Mouse (Mus musculus): ENCODE measurements at regions not wholly inside any gene's neighbourhood (a gene's known extent, or its start where the extent isn't known, plus 50 kb on each side); places are given as distances from the start of the nearest gene placed in this dataset.

DNA sequence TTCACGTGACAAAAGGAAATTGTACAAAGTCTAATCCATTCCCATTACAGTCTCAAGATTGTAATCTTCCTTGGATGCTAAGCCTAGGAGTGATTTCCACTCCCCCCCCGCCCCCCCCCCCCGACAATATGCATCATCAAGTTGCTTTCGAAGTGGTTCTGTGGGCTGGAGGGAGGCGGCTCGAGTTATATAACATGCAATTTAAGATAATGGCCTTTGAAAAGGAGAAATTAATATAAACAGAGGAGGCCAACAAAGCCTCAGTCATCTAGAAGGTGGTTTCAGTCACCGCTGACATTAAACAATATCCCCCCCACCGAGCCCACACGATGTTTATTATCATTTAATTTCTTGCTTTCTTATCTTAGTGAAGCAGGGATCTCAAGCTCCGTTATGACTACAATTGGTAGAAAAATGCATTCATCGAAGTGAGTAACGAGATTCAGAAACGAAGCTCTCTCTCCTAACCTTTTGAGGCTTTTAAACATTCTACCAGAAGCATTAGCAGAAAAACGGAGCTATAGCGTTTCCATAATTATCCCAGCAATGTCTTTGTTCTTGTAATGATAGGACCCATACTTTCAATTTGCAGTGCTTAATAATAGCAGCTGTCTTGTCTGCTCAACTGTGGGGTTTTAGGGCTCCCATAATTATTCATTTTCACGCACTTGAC lies 339.1 kb downstream of the Btg1 start:
- DNase-seq, result no peak

DNA sequence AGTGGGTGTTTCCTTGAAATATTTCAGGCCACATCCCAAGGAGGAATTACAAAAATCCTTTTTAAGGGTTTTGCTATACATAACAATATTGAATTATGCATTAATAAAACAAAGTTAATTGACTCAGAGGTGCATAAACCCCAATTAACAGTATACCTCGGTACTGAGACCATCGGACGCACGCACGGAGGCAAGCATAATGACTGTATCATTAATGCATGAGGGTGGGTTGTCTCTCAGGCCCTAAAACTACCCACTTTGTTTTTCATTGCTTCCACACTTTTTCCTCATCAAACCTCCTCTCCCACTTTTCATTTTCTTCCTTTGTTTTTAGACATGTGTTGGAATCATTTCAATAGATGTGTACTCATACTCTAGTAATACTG lies 339.6 kb downstream of the Btg1 start:
- no peak for DNase-seq

DNA sequence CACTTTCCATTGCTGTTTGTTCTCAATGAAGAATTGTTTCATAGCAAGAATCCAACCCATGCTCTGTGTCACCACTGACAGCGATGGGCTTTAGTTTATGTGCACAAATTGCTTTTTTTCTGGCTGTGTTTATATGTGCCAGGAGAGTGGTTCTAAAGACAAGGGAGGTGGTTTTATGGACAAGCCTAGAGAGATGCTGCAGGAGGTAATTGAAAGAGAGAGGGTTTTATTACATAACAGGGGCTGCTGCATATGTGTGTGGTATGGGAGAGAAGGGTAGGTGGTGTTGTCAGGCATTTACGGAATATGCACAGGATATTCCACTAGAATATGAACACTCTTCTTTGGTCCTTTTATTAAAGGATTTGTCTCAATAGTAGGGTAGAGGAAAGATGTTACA lies 340.2 kb downstream of the Btg1 start:
- no peak for DNase-seq

DNA sequence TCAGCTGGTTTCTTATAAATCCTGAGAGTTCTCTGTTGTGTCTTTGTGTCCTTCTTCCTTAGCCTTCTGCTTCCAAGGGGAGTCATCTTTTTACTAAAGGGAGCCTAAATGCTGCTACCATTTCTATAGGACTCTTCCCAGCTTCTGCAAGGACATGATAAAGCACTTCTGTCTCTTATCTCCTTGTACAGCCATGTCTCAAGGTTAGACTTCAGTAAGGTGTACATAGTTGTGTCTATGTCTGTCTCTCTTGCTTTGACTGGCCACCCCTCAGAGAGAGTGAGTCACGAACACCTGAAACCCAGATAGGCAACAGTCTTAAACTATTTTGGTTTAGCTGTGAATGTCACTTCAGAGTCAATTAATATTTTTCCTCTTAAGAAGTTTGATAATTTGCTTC lies 353.0 kb downstream of the Btg1 start:
- no peak for DNase-seq

DNA sequence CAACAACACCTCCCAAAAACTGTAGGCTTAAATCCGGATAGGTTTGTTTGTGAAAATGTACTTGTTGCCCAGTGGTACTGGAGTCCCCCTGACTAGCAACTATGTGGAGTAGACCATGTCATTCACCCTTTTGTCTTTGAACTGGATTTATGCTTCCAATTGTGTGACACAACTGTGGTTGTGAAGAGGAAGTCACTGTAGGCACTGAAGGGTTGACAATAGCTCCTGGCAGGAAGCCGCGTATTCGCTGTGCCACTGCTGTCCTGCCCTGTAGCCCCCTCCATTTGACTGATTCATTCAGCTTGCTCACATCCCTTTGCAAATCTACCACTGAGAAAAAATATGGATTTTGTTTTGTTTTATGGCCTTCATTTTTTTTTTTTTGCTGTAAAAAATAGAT lies 353.9 kb downstream of the Btg1 start:
- no peak for DNase-seq

DNA sequence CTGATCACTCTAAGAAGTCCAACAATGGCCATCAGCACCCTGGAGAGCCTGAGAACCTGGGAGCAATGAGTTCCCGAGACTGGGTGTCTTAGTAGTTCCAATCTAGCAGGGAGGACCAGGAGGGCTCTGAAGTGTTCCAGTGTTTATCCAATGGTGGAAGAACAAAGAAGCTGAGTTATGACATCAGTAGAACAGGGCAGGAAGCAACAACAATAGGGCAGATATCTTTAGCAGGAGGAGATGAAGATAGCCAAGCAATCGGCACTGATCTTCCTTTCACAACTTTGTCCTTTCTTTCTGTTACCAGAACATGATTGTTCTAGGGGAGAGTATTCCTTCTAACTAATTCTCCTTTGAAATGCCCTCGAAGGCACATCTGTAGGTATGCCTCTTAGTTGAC lies 355.0 kb downstream of the Btg1 start:
- DNase-seq, result no peak

DNA sequence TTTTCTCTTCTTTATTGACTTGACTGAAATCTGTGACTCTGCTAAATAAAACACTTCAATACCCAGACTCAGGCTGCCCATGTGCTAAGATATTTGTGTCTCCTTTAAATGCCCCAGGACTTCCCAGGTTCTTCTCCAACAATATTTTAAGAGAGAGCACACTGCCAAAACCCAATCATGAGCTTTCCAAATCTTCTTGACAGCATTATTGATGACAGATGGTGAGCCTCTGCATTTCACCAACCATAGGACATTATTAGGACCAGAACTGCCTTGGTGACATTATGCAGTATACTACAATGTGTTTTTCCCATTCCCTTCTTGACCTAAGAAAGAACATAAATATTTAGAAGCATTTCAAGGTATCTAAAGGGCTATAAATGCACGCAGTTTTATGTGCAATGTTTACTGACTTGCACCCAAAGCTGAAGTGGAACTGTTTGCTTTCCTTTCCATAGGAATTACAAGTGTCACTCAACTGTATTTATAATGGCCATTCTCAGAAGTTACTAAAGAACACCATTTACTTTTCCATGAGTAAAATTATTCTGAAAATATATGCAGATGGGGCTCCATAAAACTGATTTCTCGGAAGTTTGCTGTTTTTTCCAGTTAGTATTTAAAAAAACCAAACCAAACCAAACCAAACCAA lies 357.6 kb downstream of the Btg1 start:
- no peak for DNase-seq

DNA sequence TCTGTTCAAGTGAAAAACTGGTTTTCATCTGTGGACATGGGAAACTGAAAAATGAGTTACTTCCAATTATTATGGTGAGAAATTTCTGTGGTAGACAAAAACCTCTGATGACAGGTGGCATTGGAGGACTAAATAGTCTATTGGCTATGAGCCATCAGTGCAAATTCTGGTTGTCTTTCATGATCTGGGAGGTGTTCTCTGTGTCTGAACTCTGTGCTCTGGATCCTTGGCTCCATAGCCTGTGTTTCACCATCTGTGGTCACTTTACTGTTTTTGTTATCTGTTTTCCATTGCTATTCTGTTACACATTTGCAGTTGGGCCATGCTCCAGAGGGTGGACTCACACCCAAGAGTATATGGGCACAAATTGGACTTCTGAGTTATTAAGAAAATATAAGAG lies 359.9 kb downstream of the Btg1 start:
- DNase-seq, result no peak

DNA sequence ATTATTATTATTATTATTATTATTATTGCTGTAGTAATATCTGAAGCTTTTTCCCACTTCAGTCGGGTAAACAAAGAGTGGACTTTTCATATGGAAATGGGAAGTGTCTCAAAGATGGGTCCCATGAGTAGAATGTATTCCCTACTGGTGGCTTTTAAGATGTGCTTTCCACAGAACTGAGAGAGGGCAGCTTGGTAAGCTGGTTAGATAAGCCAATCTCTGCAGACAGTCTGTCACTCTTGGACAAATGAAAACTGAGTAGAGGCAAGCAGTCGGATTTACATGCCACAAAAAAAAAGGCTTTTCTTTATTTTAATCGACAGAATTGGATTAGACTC lies 363.7 kb downstream of the Btg1 start:
- DNase-seq, result no peak

DNA sequence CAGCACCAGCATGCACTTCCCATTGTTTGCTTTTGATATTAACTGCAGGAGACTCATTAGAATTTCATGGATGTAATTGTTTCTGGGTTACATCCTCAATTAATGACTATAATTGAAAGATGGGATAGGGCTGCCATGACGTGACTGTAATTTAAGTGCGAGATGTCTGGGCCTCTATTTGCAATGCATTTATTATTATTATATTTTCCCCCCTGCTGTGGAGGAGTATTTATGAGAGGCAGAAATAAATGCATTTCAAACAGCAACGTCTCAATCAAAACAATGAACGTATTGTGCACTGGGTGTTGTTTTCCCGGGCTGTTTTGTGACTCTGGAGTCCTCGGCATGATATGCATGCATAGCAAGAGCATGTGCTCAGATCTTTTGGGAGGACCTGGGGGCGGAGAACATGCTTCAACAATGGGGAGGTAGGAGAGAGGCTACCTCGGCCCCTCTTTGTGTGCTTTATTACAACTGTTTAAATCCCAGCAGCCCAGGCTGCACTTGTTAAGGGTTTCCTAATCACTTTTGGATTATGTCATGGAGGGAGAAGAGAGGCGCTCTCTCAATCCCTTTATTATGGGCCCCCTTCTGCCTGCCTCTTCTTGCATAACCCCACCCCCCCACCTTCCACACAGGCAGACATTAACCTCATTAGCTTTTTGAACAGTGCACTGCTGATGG lies 364.2 kb downstream of the Btg1 start:
- DNase-seq, result no peak

DNA sequence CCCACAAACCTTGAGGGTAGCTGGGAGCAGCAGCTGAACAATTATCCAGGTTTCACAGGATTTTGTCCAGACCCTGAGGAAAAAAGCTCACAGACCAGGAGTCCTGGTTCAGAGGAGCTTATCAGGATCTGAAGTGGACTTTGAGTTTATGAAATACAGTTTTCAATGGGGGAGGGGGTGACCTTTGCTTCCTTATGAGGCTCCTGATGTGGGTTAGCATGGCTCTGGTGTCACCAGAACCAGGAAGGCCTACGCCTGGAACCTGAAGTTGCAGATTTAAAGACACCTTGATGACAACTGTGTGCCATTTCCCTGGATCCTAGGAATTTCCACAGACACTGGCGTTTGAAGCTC lies 364.7 kb downstream of the Btg1 start:
- no peak for DNase-seq

DNA sequence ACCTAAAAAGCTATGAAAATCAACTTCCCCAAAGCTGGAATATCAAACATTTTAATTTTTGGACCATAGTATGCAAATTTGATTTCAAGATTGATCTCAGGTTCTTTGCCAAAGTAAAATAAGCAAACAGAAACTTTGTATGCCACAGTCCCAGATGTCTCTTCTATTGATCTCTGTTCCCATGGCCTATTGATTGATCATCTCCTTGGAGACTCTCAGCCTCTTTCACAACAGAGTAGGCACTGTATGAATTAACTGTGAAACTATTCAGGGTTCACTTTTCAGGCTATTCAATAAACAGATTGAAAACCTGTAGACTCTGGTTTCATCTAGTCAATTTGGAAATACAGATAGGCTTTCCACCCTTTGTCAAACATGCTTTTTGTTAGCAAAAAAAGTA lies 384.1 kb downstream of the Btg1 start:
- no peak for DNase-seq

DNA sequence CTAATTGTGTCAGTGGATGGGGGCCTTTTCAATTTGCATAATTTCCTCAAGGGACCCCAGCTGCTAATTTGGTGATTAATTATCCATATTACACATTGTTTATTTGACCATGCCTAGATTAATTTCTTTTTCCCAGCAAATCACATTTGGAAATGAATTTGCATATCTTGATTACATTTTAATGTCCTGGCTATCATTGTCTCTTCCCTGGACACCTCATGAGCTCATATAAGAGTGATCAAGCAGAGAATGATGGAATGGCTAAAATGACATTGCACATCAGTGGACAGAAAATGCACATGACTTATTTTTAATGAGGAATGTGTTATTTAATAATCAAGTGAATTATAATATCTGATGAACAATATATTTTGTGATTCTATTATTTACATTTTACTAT lies 392.1 kb downstream of the Btg1 start:
- DNase-seq, result no peak

DNA sequence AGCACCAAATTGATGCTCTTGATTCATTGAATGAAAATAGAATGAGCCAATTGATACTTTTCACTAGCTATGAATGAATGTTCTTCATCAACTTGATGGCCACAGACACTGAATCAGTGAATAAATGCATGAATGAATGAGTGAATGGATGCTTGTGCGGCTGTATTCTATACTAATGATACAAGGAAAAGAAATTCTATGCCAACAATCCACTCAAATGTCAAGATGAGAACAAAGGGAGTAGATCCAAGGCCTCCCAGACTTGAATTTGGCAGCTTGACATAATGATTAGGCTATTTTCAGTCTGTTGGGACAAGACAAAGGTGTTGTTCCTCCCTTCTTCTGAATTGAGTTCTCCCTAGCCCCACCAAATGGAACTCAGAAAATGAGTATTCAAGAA lies 393.1 kb downstream of the Btg1 start:
- DNase-seq, result no peak

DNA sequence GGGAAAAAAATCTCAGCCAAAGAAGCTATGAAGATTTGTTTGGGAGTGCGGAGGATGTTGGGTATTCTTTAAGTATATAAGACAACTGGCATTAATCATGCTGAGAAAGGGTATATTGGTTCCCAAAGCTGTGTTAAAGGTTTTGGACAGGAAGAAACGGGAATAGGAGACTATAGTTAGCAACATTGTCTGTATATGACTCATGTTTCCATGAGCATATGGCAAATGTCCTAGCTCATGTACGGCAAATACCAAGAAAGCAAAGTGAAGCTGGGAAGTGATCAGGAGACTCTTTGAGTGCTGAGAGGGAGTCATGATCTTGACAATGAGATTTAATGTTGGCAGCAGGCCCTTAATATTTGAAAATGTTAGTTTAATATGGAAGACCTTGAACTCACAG lies 401.8 kb downstream of the Btg1 start:
- DNase-seq, result no peak

DNA sequence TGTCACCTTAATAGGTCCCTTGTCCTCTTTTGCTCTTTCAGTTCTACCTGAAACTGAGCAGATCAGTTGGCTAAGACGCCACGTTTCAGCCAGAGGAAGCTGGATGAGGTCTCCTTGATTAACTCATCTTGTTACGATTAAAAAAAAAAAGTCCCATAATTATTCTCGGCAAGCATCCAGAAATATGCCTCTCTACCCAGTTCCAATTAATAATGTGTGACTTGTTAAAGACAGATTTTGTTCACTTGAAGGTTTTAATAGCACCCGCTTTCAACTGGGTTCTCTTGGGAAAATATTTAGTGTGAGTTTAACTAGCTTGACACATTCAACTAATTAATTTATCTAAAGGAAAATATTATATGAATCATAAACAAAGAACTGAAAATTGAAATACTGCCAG lies 412.0 kb downstream of the Btg1 start:
- DNase-seq, result no peak

DNA sequence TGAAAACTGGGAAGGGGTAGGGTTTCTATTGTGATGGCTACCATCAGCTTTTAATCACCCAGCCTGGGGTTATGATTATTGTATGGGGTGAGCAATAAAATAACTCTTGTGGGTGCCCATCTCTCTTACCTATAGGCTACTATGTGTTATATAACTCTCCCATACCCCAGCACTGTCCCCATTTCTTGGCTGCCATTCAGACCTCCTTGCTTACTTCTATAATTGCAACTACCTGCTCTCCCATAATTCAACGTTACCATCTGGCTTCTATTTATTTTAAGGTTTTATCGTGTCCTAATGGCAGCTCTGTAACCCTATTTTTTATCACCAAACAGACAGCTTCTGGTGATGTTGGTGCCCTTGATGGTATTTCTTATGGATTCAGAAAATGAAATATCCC lies 414.2 kb downstream of the Btg1 start:
- DNase-seq, result no peak

DNA sequence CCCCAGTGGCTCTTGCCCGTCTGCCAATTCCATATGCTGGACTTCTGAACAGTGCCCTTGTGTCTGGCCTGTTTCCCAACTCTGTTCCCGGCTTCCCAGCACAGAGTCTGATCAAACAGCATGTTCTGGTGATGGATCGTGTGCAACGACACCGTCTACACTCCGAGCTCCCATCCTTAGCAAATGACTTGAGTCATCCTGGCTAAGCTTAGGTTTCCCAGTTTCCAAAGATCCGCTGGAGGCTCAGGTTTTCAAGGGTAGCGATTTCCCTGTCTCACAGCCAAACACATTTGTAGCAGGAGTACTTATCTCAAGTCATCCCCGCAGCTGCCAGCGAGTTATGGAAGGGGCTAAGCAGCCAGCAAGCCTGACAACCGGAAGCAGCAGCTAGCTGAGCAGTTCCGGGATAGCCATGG lies 418.6 kb downstream of the Btg1 start:
- DNase-seq, result no peak

DNA sequence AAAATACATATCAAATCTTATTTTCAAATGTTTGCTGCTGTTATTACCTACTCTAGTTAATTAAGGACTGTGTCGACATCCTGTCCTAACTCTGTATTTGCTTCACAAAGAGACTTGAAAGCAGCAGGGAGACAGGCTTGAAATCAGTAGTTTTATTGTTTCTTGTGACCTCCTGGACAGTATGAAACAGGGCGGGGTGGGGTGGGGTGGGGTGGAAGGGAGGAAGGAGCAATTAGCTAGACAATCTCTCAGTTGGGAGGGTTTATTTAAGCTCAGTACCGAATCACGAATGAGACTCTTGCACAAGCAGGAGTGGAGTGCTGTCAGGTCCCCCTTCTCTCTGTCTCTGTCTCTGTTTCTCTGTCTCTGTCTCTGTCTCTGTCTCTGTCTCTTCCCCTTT lies 421.2 kb downstream of the Btg1 start:
- no peak for DNase-seq

DNA sequence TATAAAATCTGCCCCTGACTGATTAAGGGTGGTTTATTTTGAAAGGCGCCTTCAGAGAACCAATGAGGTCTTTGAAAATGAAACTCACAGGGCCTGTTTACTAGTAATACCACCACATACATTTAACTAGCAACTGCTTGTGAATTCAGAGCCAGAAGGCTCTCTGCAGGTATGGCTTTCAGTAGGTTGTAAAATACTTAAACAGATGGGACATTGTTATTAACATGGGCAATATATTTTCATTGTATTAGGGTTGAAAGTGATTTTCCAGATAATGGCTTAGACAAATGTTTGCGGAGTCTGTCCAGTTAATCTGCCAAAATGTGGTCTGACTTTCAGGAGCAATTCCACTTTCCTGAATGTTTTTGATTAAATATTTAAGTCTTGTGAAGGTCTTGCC lies 430.8 kb downstream of the Btg1 start:
- no peak for DNase-seq

DNA sequence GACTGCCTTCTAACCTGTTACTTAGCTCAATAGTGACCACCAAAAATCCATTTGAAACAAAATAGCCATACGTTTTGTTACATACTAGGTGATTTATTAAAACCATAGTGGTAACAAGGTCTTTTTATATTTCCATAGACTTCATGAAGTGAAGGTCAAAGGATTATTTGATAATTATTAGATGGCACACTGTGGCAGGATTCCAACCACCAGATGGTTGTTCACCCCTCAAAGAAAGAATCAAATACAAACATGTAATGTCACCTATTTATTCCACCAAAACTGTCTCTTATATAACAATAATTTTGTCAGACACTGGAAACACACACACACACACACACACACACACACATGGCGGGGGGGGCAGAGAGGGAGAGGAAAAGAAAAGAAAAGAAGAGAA lies 431.2 kb downstream of the Btg1 start:
- no peak for DNase-seq

DNA sequence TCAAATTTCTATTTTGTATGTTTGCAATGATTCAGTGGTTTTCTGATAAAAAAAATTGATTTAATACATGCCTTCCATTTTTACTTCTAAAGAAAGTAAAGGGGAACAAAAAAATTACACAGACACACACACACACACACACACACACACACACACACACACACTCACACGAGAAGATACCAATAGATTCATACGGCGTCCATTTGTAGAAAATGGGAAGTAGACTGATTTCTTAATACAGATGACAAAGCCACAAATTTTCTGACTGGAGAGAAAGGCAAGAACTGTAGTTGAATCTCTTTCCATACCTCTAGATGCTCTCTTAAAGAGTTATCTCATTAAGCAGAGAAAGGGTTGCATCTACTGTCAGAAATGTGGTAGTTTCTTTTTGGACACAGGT lies 424.9 kb upstream of the Dcn start:
- no peak for DNase-seq

DNA sequence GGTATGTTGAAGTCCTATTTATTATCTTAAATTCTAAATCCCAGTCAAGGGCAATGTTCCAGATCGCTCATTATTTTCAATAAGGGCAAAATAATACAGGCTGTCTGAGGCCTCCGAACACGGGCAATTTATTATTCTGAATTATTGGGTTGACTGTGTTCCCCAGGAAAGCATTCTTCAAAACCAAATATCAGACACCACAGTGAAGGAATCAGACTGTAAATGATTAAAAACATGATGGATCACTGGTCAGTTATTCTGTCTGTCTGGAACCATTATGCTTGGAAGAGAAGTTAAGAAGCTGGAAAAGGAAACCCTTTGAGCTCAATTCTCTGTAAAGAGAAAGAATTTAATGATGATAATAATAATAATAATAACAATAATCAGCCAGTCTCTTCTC lies 417.4 kb upstream of the Dcn start:
- DNase-seq, result no peak

DNA sequence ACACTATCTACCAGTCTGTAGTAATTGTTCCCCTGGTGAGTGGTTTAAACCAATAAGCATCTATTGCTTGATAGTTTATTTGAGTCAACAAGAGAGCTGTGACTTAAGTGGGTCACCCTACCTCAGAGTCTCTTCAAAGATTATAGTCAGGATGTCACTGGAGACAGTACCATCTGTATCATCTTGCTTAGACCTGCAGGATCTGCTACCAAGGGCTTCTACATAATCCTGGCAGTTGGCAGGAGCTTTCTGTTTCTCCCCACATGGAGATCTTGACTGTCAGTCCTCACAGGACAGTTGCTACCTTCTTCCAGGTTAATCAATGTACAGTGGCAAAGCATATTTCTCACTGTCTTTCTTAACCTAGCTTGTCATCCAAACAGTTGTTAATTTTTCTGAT lies 414.9 kb upstream of the Dcn start:
- no peak for DNase-seq

DNA sequence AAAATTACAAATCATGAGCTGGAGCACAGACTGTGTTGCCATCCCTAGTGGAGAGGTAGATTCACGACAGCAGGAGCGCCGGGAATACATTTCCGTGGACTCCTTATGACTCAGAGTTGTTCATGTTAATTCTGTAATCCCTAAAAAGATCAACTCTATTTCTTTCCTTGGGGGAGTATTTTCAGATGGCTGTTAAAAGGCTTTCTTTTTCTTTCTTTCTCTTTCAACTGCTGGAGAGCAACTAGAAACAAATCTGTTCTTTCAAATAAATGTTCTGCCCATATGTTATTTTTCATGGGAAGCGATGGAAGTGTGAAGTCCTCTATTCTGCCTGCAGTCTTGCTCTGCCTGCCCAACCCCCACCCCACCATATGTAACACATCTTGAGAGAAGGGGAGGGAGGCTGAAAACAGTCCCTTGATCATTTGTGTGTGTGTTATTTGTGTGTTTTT lies 401.4 kb upstream of the Dcn start:
- DNase-seq, result no peak

Measured in adrenal gland, adult 8-10 months (tissue).